Mouse (Mus musculus) liver, embryonic 15.5 days (tissue): ENCODE data around the gene Cpped1. TPM values are rescaled to one million over a fixed set of nuclear protein-coding genes. Genes with fewer than 3 reads are reported as not detected.

Source experiments
- ATAC-seq: fragments of 200-750 bp; cut with Nextera tagmentation; 2 replicates; pipeline ENCODE4 v1.8.0; 2017; ENCODE audit warnings: moderate number of reproducible peaks, mild to moderate bottlenecking, moderate library complexity; ENCODE audit not compliant: insufficient read depth
- H3K27ac ChIP-seq: fragments of 300-500 bp; sonication (generic); replicated peaks from 2 replicates; pipeline ENCODE4 v1.5.1; 2015; ENCODE audit warnings: mild to moderate bottlenecking, inconsistent platforms
- H3K27me3 ChIP-seq: fragments of 300-500 bp; sonication (generic); 2 replicates; pipeline ENCODE4 v1.6.1; 2015; ENCODE audit warnings: mild to moderate bottlenecking, inconsistent platforms
- H3K36me3 ChIP-seq: fragments of 300-500 bp; sonication (generic); replicated peaks from 2 replicates; pipeline ENCODE4 v1.6.1; 2015; ENCODE audit warnings: moderate library complexity, mild to moderate bottlenecking, inconsistent platforms
- H3K4me1 ChIP-seq: fragments of 300-500 bp; sonication (generic); replicated peaks from 2 replicates; pipeline ENCODE4 v1.6.1; 2015; ENCODE audit warnings: inconsistent platforms
- H3K4me2 ChIP-seq: fragments of 300-500 bp; sonication (generic); 2 replicates; pipeline ENCODE4 v1.6.1; 2015; ENCODE audit warnings: moderate library complexity, mild to moderate bottlenecking, inconsistent platforms
- H3K4me3 ChIP-seq: fragments of 300-500 bp; sonication (generic); replicated peaks from 2 replicates; pipeline ENCODE4 v1.5.1; 2015; ENCODE audit warnings: mild to moderate bottlenecking, inconsistent platforms
- H3K9ac ChIP-seq: fragments of 300-500 bp; sonication (generic); 2 replicates; pipeline ENCODE4 v1.6.1; 2015; ENCODE audit warnings: moderate library complexity, mild to moderate bottlenecking, inconsistent platforms
- H3K9me3 ChIP-seq: fragments of 300-500 bp; sonication (generic); replicated peaks from 2 replicates; pipeline ENCODE4 v1.6.1; 2016; ENCODE audit warnings: inconsistent platforms
- WGBS: fragments of 180-500 bp; shearing (Covaris S2); methylation state at CpG from one replicate; pipeline ENCODE4 v1.1.7; 2015; ENCODE audit warnings: mixed read lengths; ENCODE audit not compliant: insufficient replicate concordance; 5-methylcytosine and 5-hydroxymethylcytosine counted together
- polyA plus RNA-seq: library from polyadenylated mRNA; unstranded; fragments of >200 nt; fragmentation: Nextera tagmentation; extraction: Ambion mirVana; gene quantifications from 2 replicates; pipeline ENCODE4 v1.2.1, GENCODE M21; 2015

The Cpped1 gene
- 9.4 and 9.6 TPM in 2 replicates for polyA plus RNA-seq

DNA sequence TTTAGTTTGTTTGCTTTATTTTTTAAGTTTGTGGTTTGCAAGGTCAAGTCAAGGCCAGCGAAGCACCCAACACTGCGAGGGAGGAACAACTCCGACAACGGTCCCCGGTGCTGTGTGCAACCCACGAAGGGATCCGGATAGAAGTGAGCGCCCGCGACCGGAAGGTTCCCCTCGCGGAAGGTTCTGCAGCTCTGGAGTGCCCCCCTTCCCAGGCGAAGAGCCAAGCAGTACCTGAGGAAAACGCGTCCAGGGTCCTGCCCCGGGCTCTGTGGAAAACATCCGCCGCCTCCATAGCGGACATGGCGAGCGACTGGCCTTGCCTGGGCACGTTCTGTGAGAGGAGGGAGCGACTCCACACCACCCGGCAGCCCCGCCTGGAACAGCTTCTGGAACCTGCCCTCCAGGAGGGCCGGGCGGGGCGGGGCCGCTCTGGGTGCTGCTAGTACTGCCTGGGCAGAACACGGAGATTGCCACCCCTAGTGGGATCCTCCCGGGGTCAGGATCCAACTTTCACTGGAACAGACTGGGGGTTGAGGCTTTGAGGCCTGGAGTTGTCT, at the start of gene Cpped1:
Cpped1 (minus strand) TSS at position 411 of the 557 bp plus-strand sequence.
- H3K9me3 ChIP-seq: no peaks in the 10 kb centered on the region
- WGBS: under 1% methylated on average over 32 of the region's 32 CpGs
- H3K36me3 ChIP-seq: no peaks in the 10 kb centered on the region
- ATAC-seq: peak; percentile 97
- H3K4me1 ChIP-seq: peaks cover 20% of the 10 kb centered on the region
- peak within 1 kb of the TSS; percentile 76 for H3K4me3 ChIP-seq
- H3K9ac ChIP-seq: peak within 1 kb of the TSS; percentile 76
- peak within 1 kb of the TSS; percentile 78 for H3K4me2 ChIP-seq
- peak within 1 kb of the TSS; percentile 80 for H3K27ac ChIP-seq
- no peaks in the 10 kb centered on the region for H3K27me3 ChIP-seq

DNA sequence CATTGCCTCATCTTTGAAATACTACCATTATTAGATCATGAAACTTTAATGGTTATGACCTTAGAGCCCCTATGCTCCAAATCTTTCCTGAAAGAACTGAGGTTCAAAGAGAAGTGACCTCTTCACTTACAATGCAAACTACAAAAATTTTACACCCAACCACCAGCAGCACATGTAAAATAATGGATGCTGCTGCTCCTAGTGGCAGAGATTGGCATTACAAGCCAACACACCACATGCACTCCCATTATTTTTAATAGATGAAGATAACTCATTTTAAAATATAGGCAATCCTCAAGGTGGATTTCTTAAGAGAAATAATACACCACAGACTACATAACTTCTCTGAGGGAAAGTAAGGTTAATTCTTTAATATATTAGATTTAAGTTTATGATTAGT, 31.2 kb upstream of the Cpped1 start:
- H3K36me3 ChIP-seq: no peaks in the 10 kb centered on the region
- H3K4me2 ChIP-seq: no peak overlapping the region
- H3K27ac ChIP-seq: no peak overlapping the region
- H3K27me3 ChIP-seq: no peaks in the 10 kb centered on the region; the same call in 1 of the 2 replicates
- no peak for ATAC-seq
- H3K9me3 ChIP-seq: no peaks in the 10 kb centered on the region
- no peaks in the 10 kb centered on the region for H3K4me1 ChIP-seq
- H3K9ac ChIP-seq: no peak overlapping the region
- H3K4me3 ChIP-seq: no peak overlapping the region

DNA sequence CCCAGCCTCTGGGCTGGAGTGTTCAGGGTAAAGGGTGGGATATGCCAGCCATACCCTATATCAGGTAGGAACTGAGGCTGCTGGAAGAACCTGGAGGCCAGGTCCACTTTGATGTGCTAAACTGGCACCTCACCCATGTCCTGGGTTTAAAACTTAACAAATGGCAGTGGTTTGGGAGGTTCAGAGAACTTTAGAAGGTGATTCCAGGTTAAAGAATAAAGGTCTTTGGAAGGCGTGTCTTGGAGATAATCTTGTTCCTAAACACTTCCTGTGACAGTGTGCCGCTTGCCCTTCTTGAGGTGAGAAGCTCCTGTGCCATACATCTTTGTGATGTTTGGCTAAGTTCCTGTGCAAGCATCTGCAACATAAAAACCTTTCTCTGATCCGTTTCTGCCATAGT, 1.6 kb upstream of the Cpped1 start:
- no peaks in the 10 kb centered on the region for H3K27me3 ChIP-seq
- peaks cover 20% of the 10 kb centered on the region for H3K4me1 ChIP-seq
- no peak overlapping the region for H3K4me3 ChIP-seq
- WGBS: 65% methylated on average over 3 of the region's 3 CpGs
- H3K4me2 ChIP-seq: no peak overlapping the region
- no peak overlapping the region for H3K9ac ChIP-seq
- H3K36me3 ChIP-seq: no peaks in the 10 kb centered on the region
- no peak overlapping the region for H3K27ac ChIP-seq
- no peak for ATAC-seq
- H3K9me3 ChIP-seq: no peaks in the 10 kb centered on the region

DNA sequence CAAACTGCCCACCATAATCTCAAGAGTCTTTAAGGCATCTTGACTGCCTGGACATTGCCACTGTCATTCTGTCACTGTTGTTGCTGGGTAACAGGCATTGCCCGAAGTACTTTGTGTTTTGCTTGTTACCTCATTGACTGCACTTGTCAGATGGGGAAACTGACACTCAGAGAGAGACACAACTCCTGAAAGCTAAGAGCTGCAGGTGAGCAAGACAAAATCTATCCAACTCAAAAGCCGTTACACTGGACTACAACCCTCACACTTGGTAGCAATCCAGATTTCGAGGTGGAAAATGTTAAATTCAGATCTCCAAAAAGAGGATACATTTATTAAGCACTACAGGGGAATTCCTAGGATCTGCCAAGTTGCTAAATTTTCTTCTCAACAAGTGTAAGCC, 572 bp upstream of the Cpped1 start:
- H3K4me1 ChIP-seq: peaks cover 20% of the 10 kb centered on the region
- H3K27ac ChIP-seq: no peak overlapping the region
- 48% methylated on average over 3 of the region's 3 CpGs for WGBS
- no peak overlapping the region for H3K4me3 ChIP-seq
- H3K36me3 ChIP-seq: no peaks in the 10 kb centered on the region
- no peak for ATAC-seq
- H3K9ac ChIP-seq: no peak overlapping the region
- no peaks in the 10 kb centered on the region for H3K27me3 ChIP-seq
- H3K9me3 ChIP-seq: no peaks in the 10 kb centered on the region
- H3K4me2 ChIP-seq: peak overlapping the region; percentile 78

DNA sequence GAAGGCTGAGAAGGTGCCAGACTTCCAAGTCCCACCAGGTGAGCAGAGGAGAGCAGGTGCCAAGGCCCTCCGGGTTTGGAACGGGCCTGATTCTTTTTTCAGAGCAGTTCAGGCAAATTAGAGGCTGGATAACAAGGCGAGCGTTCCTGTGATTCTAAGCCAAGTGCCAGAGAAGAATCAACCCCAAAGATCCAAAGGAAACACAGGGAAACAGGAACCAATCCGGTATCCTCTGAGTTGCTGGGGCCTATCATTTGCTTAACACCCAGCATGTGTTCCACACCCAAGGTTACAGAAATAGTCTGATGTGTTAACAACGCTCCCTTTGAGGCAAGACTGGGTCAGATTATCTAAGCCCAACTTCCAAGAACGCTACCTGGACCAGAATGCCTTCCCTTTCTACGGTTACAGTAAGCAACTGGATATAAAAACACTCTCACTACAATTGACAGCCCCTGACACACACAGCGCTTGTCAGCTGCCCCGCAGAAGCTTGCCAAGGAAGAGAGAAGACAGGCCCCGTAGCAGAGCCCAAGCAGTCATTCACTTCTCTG, 707 bp downstream of the Cpped1 start:
- H3K4me1 ChIP-seq: peaks cover 20% of the 10 kb centered on the region

DNA sequence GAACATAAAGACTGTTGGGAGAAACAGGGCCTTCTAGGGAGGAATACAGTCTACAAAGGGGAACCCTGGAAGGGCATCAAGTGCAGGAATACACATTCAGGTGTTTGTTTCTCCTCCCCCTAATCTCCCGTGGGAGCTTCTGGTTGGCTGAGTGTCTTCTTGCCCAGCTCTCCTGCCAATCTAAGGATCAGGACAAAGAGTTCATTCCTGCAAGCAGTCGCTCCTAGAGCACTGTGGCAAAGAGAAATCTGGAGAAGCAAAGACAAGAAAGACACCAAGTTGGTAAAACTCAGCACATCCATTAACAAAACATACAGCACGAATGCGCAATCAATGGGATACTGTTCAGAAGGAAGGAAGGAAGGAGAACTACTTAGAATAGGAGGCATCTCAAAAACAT, 1.4 kb downstream of the Cpped1 start:
- Histone ChIP-seq H3K4me1 (peaks cover 20% of the 10 kb centered on the region), H3K27ac (no peak overlapping the region), H3K9ac (no peak overlapping the region), H3K36me3 (no peaks in the 10 kb centered on the region), H3K27me3 (no peaks in the 10 kb centered on the region), H3K9me3 (no peaks in the 10 kb centered on the region), H3K4me3 (peak overlapping the region; percentile 76), H3K4me2 (peak overlapping the region; percentile 78)
- no peak for ATAC-seq
- WGBS: 70% methylated on average over 4 of the region's 4 CpGs

More for the DNA sequence above, 707 bp downstream of the Cpped1 start:
- no peaks in the 10 kb centered on the region for H3K9me3 ChIP-seq
- peak overlapping the region; percentile 76 for H3K4me3 ChIP-seq
- peak overlapping the region; percentile 78 for H3K4me2 ChIP-seq
- H3K36me3 ChIP-seq: no peaks in the 10 kb centered on the region
- peak overlapping the region; percentile 80 for H3K27ac ChIP-seq
- peak overlapping the region; percentile 76 for H3K9ac ChIP-seq
- 21% methylated on average over 11 of the region's 11 CpGs for WGBS
- ATAC-seq: peak; percentile 49; the same call in 1 of the 2 replicates
- H3K27me3 ChIP-seq: no peaks in the 10 kb centered on the region

DNA sequence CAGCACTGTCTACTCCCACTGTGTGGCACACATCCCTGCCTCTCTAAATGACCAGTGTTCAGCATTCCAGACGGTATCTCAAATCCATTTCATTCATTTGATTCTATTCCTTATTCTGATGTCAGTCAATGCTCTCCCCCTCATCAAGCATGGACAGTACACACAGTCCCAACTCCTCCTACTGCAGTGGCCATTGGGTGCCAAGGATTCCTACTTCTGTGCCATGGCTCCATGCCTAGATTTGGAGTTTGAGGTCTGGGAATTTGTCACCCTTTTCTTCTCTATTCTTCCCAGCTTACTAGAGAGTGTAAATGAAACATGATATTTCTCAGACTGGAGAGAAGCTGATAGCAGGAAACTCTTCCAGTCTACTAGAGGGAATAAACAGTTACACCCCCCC, 2.3 kb downstream of the Cpped1 start:
- Histone ChIP-seq H3K9ac (no peak overlapping the region), H3K4me2 (no peak overlapping the region), H3K36me3 (no peaks in the 10 kb centered on the region), H3K4me3 (no peak overlapping the region), H3K4me1 (peaks cover 20% of the 10 kb centered on the region), H3K27me3 (no peaks in the 10 kb centered on the region), H3K9me3 (no peaks in the 10 kb centered on the region), H3K27ac (no peak overlapping the region)
- ATAC-seq: no peak
- 88% methylated on average over 1 of the region's 1 CpGs for WGBS

DNA sequence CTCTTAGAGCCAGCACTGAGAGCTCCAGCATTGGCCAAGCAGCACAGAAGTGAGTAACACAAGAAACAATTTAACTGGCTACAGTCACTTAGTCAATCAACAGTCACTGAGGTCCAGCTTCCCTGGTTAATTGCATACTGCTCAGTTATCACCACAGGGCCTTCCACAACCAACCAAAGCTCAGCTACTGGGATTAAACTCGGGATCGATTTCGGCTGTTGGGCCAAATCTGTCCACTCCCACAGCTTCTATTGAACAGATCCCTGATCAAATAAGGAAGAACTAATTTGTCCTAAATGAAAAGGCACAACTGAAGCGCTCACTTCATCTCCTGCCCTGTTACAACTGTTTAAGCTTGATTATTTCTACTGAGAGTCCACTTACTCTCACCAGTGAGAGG, 4.0 kb downstream of the Cpped1 start:
- no peak for ATAC-seq
- H3K9ac ChIP-seq: no peak overlapping the region
- H3K27ac ChIP-seq: no peak overlapping the region
- WGBS: 75% methylated on average over 4 of the region's 4 CpGs
- H3K36me3 ChIP-seq: no peaks in the 10 kb centered on the region
- peaks cover 20% of the 10 kb centered on the region for H3K4me1 ChIP-seq
- H3K4me3 ChIP-seq: no peak overlapping the region
- H3K27me3 ChIP-seq: no peaks in the 10 kb centered on the region
- no peak overlapping the region for H3K4me2 ChIP-seq
- no peaks in the 10 kb centered on the region for H3K9me3 ChIP-seq

DNA sequence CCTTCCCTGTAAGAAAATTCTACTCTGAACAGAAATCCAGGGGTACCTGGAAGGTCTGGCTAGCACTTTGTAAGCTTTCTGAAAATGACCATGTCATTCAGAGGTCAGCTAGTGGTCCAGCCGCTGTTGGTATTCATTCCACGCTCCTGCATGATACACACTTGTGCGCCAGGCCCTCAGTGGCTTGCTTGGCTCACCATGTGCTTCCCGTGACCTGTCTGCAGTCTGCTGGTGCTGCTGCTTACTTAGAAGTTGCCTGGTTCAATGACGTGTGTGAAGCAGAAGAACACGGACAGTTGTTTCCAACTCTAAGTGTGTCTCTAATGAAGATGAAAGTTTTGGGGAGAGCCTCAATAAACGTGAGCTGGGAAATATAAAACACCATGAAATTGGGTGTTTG, 7.2 kb downstream of the Cpped1 start:
- 76% methylated on average over 7 of the region's 7 CpGs for WGBS
- Histone ChIP-seq H3K9ac (no peak overlapping the region), H3K36me3 (no peaks in the 10 kb centered on the region), H3K4me2 (no peak overlapping the region), H3K4me1 (no peaks in the 10 kb centered on the region), H3K27me3 (no peaks in the 10 kb centered on the region), H3K4me3 (no peak overlapping the region), H3K27ac (no peak overlapping the region), H3K9me3 (no peaks in the 10 kb centered on the region)
- no peak for ATAC-seq

DNA sequence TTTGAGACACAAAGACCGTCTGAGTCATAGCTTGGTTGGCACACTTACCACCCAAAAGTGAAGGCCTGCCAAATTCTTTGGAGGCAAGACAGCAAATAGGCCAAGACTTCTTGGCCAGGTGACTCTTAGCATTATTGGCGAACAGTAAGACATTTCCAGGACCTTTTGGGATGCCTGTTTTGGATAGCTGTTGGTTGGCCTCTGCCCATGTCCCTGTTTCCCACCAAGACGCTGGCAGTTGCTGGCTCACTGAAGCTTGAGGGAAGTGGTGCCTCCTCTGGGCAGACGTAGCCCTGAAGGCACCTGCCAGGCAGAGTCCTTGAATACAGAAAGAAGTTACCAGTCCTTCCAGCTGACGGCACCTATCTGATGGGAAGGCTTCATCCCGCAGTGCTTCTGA, 8.9 kb downstream of the Cpped1 start:
- ATAC-seq: no peak
- WGBS: 76% methylated on average over 6 of the region's 6 CpGs

DNA sequence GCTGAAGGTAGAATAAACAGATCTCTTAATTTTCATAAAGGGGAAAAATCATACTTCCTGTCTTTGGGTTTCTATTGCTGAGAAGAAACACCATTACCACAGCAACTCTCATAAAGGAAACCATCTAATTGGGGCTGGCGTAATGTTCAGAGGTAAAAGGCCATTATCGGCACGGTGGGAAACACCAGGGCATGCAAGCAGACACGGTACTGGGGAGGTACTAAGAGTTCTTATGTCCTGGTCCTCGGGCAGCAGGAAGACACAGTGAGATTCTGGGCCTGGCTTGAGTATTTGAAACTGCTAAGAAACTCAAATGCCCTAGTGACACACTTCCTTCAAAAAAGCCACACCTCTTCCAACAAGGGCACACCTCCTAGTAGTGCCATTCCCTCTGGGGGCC, 12.8 kb downstream of the Cpped1 start:
- no peak overlapping the region for H3K27ac ChIP-seq
- no peak overlapping the region for H3K4me2 ChIP-seq
- H3K27me3 ChIP-seq: no peaks in the 10 kb centered on the region
- 73% methylated on average over 5 of the region's 5 CpGs for WGBS
- H3K4me1 ChIP-seq: 0 out of 2 replicates have a peak, but pooled peaks cover 3% of the 10 kb centered on the region
- H3K36me3 ChIP-seq: no peaks in the 10 kb centered on the region; the same call in 1 of the 2 replicates
- H3K4me3 ChIP-seq: no peak overlapping the region
- no peak for ATAC-seq
- H3K9ac ChIP-seq: no peak overlapping the region
- H3K9me3 ChIP-seq: no peaks in the 10 kb centered on the region

More for the DNA sequence above, 8.9 kb downstream of the Cpped1 start:
- Histone ChIP-seq H3K9ac (no peak overlapping the region), H3K27me3 (no peaks in the 10 kb centered on the region), H3K36me3 (no peaks in the 10 kb centered on the region), H3K9me3 (no peaks in the 10 kb centered on the region), H3K4me2 (no peak overlapping the region), H3K4me3 (no peak overlapping the region), H3K4me1 (0 out of 2 replicates have a peak, but pooled peaks cover 3% of the 10 kb centered on the region), H3K27ac (no peak overlapping the region)

DNA sequence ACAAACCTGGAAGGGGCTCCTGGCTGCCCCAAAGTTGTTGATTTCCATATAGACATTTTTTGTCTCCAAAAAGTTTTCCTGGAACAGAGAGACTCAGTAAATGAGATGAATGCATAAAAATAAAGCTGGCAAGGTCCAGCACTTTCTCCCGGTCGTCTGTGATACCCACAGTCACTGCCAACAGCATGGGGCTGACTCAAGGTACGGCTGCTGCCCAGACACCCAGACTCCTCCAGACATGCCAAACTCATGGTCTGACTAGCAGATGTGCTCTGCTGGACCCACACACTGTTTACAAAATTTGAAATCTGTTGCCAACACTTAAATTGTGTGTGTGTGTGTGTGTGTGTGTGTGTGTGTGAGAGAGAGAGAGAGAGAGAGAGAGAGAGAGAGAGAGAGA, 14.4 kb downstream of the Cpped1 start:
- Histone ChIP-seq H3K27me3 (no peaks in the 10 kb centered on the region), H3K27ac (no peak overlapping the region), H3K4me2 (no peak overlapping the region), H3K36me3 (no peaks in the 10 kb centered on the region; the same call in 1 of the 2 replicates), H3K9me3 (no peaks in the 10 kb centered on the region), H3K4me3 (no peak overlapping the region), H3K4me1 (0 out of 2 replicates have a peak, but pooled peaks cover 3% of the 10 kb centered on the region), H3K9ac (no peak overlapping the region)
- ATAC-seq: no peak
- WGBS: 60% methylated on average over 3 of the region's 3 CpGs
